Mouse (Mus musculus) left cerebral cortex, adult 11 months (tissue): ENCODE results near the gene Dctn3.
"Not testable (repeated sequence)": the region's sequence is repeated elsewhere in the genome, so short reads cannot be mapped to it uniquely, and the experiment has no call there.

ENCODE experiments used
- DNase-seq: peaks from one replicate; pipeline ENCODE4 v3.0.0; 2022; ENCODE audit warnings: low spot score

Gene Dctn3

DNA sequence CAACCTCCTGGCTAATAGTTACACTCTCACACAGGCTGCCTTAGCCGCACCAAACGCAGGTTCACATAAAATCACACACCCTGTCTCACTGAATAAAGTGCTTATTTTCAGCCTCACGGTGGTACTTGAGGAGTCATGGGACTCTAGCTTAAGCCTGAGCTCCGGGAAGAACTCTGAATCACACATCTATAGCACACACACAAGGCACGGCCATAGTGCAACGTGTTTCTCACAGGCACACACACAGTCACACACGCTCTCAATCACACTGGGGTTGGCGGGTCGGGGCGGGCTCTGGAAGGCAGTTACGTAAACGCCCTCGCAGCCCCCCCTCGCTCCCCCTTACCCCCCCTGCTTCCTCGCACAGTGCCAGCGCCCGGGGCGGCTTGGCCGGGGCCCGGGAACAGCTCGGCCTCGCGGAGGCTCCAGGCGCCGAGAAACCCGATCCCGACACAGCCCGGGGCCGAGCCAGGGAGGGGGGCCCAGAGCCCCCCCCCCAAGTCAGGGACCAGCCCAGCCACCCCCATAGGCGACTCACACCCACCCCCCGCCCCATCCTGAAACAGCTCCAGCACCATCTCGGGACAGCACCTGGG is 24.5 kb downstream of the Dctn3 start:
- DNase-seq: not testable (repeated sequence)

GRCm38 (mm10) chr4:41696930-41697841 is 25.8 kb downstream of the Dctn3 start, which contains the start of gene Cntfr:
Gene Cntfr, minus strand, starts transcription at chr4:41697089.
- peak; percentile 70 for DNase-seq

- DNase-seq: not testable (repeated sequence)
Observed at GRCm38 (mm10) chr4:41696452-41696851, 26.5 kb downstream of the Dctn3 start.

- DNase-seq: not testable (repeated sequence)
Observed at GRCm38 (mm10) chr4:41695800-41696199, 27.2 kb downstream of the Dctn3 start.

- DNase-seq: not testable (repeated sequence)
Observed at GRCm38 (mm10) chr4:41693511-41693910, 29.5 kb downstream of the Dctn3 start.

GRCm38 (mm10) chr4:41690014-41690413 is 33.0 kb downstream of the Dctn3 start:
- DNase-seq: not testable (repeated sequence)

DNA sequence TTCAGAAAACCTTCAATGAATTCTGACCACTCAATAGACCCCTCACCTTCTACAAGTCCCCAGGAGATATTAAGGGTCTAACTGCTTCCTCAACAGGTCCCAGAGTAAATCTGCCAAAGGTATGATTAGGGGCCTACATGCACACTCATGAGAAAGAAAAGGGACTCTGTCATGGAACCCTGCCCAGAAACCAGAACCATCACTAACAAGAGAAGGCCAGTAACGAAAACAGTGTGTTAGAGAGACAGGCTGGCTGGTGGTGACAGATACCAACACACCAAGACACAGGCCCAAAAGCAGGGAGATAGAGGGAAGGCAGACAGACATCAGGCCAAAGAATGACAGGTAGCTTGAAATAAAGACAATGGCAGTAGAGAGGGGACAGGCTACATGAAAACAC is 34.4 kb downstream of the Dctn3 start:
- not testable (repeated sequence) for DNase-seq

DNA sequence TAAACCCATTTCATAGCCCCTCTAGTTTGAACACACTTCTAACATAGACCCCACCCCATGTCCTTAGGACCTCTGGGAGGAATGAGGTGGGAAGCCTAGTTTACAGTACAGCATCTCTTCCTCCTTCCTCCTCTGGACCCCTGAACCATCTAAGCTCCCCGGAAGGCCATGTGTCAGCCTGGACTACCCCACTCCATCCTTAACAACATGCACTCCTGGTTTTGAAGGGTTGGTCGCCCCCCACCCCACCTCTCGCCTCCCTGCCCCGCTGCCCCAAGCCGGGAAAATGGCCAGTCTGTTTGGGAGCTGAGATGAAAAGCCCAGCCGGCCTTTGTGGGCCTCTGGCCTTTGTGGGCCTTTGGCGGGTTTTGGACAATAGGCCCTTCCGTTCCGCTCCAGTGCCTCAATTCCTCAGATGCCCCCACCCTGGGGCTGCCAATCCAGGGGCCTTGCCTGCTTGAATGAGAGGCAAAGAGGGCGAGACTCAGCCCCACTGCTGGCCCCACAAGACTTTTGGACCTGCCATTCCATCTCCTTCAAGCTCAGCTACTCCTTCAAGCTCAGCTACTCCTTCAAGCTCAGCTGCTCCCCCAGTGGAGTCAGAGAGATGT is 37.0 kb downstream of the Dctn3 start:
- not testable (repeated sequence) for DNase-seq

- DNase-seq: not testable (repeated sequence)
Observed at GRCm38 (mm10) chr4:41684931-41685453, 38.0 kb downstream of the Dctn3 start.

GRCm38 (mm10) chr4:41684131-41684930 is 38.6 kb downstream of the Dctn3 start:
- DNase-seq: not testable (repeated sequence)

DNA sequence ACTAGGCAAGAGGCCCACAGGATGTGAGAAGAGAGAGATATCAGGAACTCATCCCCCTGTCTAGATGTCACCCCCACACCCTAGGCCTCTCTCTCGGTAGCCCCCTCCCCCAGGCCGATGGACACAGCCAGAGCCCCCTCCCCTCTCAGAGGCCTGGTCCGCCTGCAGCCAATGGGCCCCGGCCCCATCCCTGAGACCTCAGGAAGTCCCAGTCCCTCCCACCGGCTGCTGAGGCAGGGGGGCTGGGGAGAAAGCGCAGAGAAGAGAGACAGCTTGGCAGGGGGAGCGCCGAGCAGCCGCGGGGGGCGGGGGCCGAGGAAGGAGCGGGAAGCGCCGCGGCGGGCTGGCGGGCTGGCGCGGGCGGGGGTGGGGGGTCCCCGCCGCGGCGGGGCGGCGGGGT is 39.7 kb downstream of the Dctn3 start:
- not testable (repeated sequence) for DNase-seq

GRCm38 (mm10) chr4:41682789-41683188 is 40.2 kb downstream of the Dctn3 start:
- no peak for DNase-seq

- DNase-seq: no peak
Observed at GRCm38 (mm10) chr4:41681947-41682346, 41.0 kb downstream of the Dctn3 start.

GRCm38 (mm10) chr4:41681176-41681575 is 41.8 kb downstream of the Dctn3 start:
- no peak for DNase-seq

- no peak for DNase-seq
Observed at GRCm38 (mm10) chr4:41679291-41679690, 43.7 kb downstream of the Dctn3 start.

DNA sequence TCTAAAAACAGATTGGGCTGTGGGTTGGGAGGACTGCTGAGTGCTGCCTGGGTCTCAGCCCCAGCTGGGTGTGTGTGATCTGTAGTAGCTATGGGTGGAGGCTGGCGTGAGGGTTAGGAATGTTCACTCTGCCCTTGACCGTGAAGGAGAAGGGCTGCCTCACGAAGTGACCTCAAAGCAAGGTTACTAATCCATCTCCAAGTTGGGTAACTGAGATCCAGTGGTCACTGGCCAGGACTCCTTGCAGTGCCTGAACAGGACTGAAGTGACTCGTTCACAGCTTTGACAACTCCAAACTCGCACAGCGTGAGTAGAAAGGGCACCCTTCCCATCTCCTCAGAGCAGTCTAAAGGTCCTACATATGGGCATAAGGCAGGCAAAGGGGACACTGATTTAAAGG is 44.1 kb downstream of the Dctn3 start:
- no peak for DNase-seq

DNA sequence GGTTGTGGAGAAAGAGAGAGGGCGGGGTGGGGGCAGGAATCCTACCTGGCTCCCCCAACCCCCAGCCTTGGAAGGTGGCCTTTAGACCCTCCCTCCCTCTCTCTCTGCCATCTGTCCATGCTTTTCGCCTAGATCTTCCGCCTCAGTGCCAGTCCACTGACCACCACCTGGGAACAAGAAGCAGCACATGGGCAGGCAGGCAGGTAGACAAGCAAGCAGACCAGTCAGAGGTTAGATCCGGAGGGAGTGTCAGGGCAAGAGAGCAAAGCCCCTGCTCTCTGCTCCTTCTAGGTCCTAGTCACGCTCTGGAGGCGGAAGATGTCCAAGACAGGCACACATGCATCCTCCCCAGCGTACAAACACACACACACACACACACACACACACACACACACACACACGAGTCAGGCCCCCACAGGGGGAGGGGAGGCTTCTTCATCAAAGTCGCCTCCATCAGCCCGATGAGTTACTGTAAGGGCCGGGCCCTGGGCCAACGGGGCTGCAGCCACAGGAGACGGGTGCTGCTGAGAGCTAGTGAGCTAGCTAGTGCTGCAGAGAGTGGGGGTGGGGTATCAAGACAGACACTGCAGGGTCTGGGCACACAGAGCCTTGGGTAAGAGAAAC is 45.9 kb downstream of the Dctn3 start:
- no peak for DNase-seq

GRCm38 (mm10) chr4:41676248-41677005 is 46.5 kb downstream of the Dctn3 start:
- DNase-seq: no peak

DNA sequence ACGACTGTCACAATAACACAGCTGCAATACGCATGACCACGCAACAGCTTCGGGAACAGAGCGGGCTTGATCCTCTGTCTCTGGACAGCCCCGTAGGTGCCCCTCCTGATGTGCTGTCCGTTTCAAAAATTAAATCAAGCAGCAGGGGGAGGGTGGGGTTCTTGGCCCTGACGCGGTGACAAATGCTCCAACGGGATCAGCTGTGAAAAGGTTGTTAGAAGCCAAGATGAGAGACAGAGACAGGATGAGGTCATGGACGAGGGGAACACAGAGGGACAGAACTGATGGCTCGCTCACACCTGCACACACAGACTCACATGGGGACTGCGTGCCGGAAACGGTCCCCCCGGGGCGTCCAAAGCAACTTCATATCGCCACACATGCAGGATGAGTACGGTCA is 49.8 kb downstream of the Dctn3 start:
- DNase-seq: no peak

DNA sequence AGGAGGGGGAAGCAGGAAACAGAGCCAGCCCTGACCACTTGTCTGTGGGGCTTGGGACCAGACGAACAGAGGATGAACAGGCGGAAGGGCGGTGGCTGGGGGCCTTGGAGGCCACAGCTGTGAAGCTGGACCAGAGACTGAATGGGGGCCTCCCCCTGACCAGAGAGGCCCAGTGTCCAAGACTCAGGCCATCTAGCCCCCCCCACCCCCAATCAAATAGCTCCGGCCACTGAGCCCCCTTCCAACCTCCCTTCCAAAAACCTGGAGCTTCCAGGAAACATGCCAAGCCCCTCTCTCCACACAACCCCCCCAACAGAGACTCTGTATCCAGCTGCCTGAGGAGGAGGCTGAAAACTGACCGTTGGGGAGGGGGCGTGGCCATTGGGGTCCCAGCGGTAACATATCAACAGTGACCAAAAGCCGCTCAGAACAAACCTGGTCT is 50.4 kb downstream of the Dctn3 start:
- no peak for DNase-seq
